Mouse (Mus musculus): Measurements from ENCODE around the gene Sptbn2.
"Not testable (repeated sequence)": the region's sequence is repeated elsewhere in the genome, so short reads cannot be mapped to it uniquely, and the experiment has no call there.

Gene Sptbn2

GRCm38 (mm10) chr19:4720671-4721244 lies 9.8 kb downstream of the Sptbn2 start:
- DNase-seq (ENCODE audit: low read depth, low spot score): no peak

GRCm38 (mm10) chr19:4729186-4729585 lies 18.2 kb downstream of the Sptbn2 start:
- no peak for DNase-seq (ENCODE audit: low read depth, low spot score)

GRCm38 (mm10) chr19:4733052-4733451 lies 22.1 kb downstream of the Sptbn2 start:
- DNase-seq (ENCODE audit: low read depth, low spot score): no peak

GRCm38 (mm10) chr19:4737866-4738265 lies 26.9 kb downstream of the Sptbn2 start:
- DNase-seq (ENCODE audit: low read depth, low spot score): no peak

- DNase-seq (ENCODE audit: low read depth, low spot score): no peak
Observed at GRCm38 (mm10) chr19:4739053-4739452, 28.1 kb downstream of the Sptbn2 start.

- DNase-seq (ENCODE audit: low read depth, low spot score): no peak
Observed at GRCm38 (mm10) chr19:4739762-4740161, 28.8 kb downstream of the Sptbn2 start.

GRCm38 (mm10) chr19:4741482-4741881 lies 30.5 kb downstream of the Sptbn2 start:
- DNase-seq (ENCODE audit: low read depth, low spot score): no peak

GRCm38 (mm10) chr19:4742229-4742628 lies 31.3 kb downstream of the Sptbn2 start:
- no peak for DNase-seq (ENCODE audit: low read depth, low spot score)

GRCm38 (mm10) chr19:4743524-4743923 lies 32.6 kb downstream of the Sptbn2 start:
- peak; percentile 43 for DNase-seq (ENCODE audit: low read depth, low spot score)

GRCm38 (mm10) chr19:4744026-4744425 lies 33.1 kb downstream of the Sptbn2 start:
- DNase-seq (ENCODE audit: low read depth, low spot score): no peak

- DNase-seq (ENCODE audit: low read depth, low spot score): no peak
Observed at GRCm38 (mm10) chr19:4745057-4745456, 34.1 kb downstream of the Sptbn2 start.

GRCm38 (mm10) chr19:4745681-4746080 lies 34.7 kb downstream of the Sptbn2 start:
- no peak for DNase-seq (ENCODE audit: low read depth, low spot score)

GRCm38 (mm10) chr19:4746611-4747010 lies 35.6 kb downstream of the Sptbn2 start:
- no peak for DNase-seq (ENCODE audit: low read depth, low spot score)

GRCm38 (mm10) chr19:4747631-4748312 lies 36.8 kb downstream of the Sptbn2 start:
- no peak for DNase-seq (ENCODE audit: low read depth, low spot score)

GRCm38 (mm10) chr19:4748493-4748892 lies 37.5 kb downstream of the Sptbn2 start:
- DNase-seq (ENCODE audit: low read depth, low spot score): no peak

GRCm38 (mm10) chr19:4749975-4750374 lies 39.0 kb downstream of the Sptbn2 start:
- no peak for DNase-seq (ENCODE audit: low read depth, low spot score)

- peak; percentile 89 for DNase-seq (ENCODE audit: low read depth, low spot score)
Observed at GRCm38 (mm10) chr19:4755565-4756192, 44.7 kb downstream of the Sptbn2 start.

- DNase-seq (ENCODE audit: low read depth, low spot score): peak; percentile 98
Observed at GRCm38 (mm10) chr19:4756193-4756911, 45.4 kb downstream of the Sptbn2 start, which contains the start of gene Rbm4b. Rbm4b (plus strand) TSS chr19:4756497.

- DNase-seq (ENCODE audit: low read depth, low spot score): no peak
Observed at GRCm38 (mm10) chr19:4756921-4757320, 46.0 kb downstream of the Sptbn2 start.

GRCm38 (mm10) chr19:4760544-4760943 lies 49.6 kb downstream of the Sptbn2 start:
- not testable (repeated sequence) for DNase-seq (ENCODE audit: low read depth, low spot score)

- DNase-seq (ENCODE audit: low read depth, low spot score): peak; percentile 35
Observed at GRCm38 (mm10) chr19:4762876-4763275, 51.9 kb downstream of the Sptbn2 start.

GRCm38 (mm10) chr19:4767507-4768148 lies 56.7 kb downstream of the Sptbn2 start:
- DNase-seq (ENCODE audit: low read depth, low spot score): no peak

All from A20 (cell line).